Mouse (Mus musculus): ENCODE measurements around the gene Gkap1. TPM values are rescaled to one million over a fixed set of nuclear protein-coding genes. Genes with fewer than 3 reads are reported as not detected.

Gkap1 gene
- total and polyA plus RNA-seq, 2 experiments: 3.5 to 14.9 TPM

DNA sequence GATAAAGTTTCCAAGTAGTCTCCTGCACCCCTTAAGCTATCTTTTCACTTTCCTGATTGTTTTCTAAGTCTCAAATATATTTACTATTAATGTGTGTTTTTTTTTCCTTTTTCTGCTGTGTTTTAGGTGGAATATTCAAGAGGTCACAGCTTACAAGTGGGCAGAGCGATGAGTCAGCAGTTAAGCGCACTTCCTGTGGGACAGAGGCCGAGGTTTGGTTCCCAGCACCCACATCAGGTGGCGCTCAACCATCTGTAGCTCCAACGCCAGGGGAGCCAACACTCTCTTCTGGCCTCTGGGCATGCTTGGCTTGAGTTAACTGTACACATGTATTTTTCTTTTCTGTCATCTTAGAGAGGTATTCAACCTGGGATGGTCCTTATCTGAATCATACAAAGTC, 32.0 kb upstream of the Gkap1 start:
- Histone ChIP-seq H3K9ac (ENCODE audit: low read depth, low read length) (no peak overlapping the region), H3K4me3 (ENCODE audit: insufficient read depth, low read depth, low read length) (no peak overlapping the region), H3K27me3 (ENCODE audit: control insufficient read depth, insufficient read depth, low read length) (no peaks in the 10 kb centered on the region), H3K79me2 (ENCODE audit: control insufficient read depth, insufficient read depth, low read length) (no peaks in the 10 kb centered on the region), H3K36me3 (ENCODE audit: control insufficient read depth, insufficient read depth, low read length) (no peaks in the 10 kb centered on the region), H3K4me1 (ENCODE audit: control insufficient read depth, insufficient read depth, low read length) (no peaks in the 10 kb centered on the region), H3K27ac (replicated peaks; ENCODE audit: insufficient read depth, low read depth, low read length) (no peak overlapping the region)
- no peak for DNase-seq (ENCODE audit: extremely low read depth, low read depth, low spot score)
- TF ChIP-seq POLR2A (IDR thresholded peaks at IDR 0.05; ENCODE audit: extremely low read depth, insufficient read depth, low read length) (no peak), CTCF (IDR thresholded peaks at IDR 0.05; ENCODE audit: low read depth, low read length) (no peak)
- 95% methylated on average over 5 of the region's 5 CpGs for WGBS

DNA sequence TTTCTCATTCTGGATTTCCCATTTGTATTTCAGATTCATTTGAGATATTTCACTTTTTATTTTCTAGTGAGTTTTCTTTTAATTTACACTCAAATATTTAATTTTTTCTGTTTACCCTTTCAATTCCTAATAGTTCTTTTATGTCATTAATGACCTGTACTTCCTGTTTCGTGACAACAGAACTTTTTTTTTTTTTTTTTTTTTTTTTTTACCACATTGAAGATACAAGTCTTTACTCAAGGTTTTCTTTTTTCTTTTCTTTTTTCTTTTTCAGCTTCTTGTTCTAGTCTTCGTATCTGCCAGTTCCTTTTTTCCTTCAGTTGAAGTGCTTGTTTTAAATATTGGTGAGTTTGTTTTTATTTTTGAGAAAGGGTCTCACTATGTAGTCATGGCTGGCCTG, 29.7 kb upstream of the Gkap1 start:
- 84% methylated on average over 2 of the region's 2 CpGs for WGBS
- DNase-seq (ENCODE audit: extremely low read depth, low read depth, low spot score): no peak
- Histone ChIP-seq H3K9ac (ENCODE audit: low read depth, low read length) (no peak overlapping the region), H3K79me2 (ENCODE audit: control insufficient read depth, insufficient read depth, low read length) (no peaks in the 10 kb centered on the region), H3K27me3 (ENCODE audit: control insufficient read depth, insufficient read depth, low read length) (no peaks in the 10 kb centered on the region), H3K36me3 (ENCODE audit: control insufficient read depth, insufficient read depth, low read length) (no peaks in the 10 kb centered on the region), H3K27ac (replicated peaks; ENCODE audit: insufficient read depth, low read depth, low read length) (no peak overlapping the region), H3K4me1 (ENCODE audit: control insufficient read depth, insufficient read depth, low read length) (no peaks in the 10 kb centered on the region), H3K4me3 (ENCODE audit: insufficient read depth, low read depth, low read length) (no peak overlapping the region)
- TF ChIP-seq CTCF (IDR thresholded peaks at IDR 0.05; ENCODE audit: low read depth, low read length): no peak
- TF ChIP-seq POLR2A (IDR thresholded peaks at IDR 0.05; ENCODE audit: extremely low read depth, insufficient read depth, low read length): no peak

DNA sequence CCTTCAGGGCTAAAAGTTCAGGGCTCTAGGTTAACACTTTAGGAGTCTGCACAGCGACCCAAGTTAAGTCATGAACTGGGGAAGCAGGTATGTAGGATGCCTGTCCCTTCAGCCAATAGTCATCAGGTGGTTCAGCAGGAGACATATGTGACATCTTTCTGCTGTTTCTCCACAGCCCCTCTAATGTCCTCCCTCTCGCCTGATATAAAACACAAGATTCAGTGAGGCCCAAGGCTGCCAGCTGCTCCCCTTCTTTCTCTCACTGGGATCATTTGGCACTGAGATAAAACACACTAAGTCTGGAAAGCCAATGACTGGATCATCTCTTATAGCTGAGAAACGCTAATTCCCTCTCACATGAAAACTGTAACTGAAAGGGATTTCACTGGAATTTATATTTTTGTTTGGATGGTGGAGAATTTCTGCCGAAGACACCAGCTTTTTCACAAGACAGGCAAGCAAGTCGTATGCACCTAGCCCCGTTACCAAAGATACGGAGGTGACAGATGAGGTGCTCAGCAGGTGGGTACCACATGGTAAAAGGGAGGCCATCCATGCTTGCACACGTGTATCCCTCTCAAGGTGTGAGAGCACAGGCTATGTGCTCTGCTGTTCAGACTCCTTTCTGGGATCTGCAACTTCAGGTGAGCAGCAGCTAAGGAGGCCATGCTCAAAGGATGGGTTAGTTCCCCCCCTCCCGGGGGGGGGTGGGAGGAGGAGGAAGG, 27.1 kb upstream of the Gkap1 start:
- Histone ChIP-seq H3K36me3 (ENCODE audit: control insufficient read depth, insufficient read depth, low read length) (no peaks in the 10 kb centered on the region), H3K4me1 (ENCODE audit: control insufficient read depth, insufficient read depth, low read length) (no peaks in the 10 kb centered on the region), H3K27me3 (ENCODE audit: control insufficient read depth, insufficient read depth, low read length) (no peaks in the 10 kb centered on the region), H3K4me3 (ENCODE audit: insufficient read depth, low read depth, low read length) (no peak overlapping the region), H3K79me2 (ENCODE audit: control insufficient read depth, insufficient read depth, low read length) (no peaks in the 10 kb centered on the region), H3K9ac (ENCODE audit: low read depth, low read length) (no peak overlapping the region), H3K27ac (replicated peaks; ENCODE audit: insufficient read depth, low read depth, low read length) (no peak overlapping the region)
- WGBS: 85% methylated on average over 9 of the region's 9 CpGs
- no peak for TF ChIP-seq POLR2A (IDR thresholded peaks at IDR 0.05; ENCODE audit: extremely low read depth, insufficient read depth, low read length)
- TF ChIP-seq CTCF (IDR thresholded peaks at IDR 0.05; ENCODE audit: low read depth, low read length): no peak
- no peak for DNase-seq (ENCODE audit: extremely low read depth, low read depth, low spot score)

DNA sequence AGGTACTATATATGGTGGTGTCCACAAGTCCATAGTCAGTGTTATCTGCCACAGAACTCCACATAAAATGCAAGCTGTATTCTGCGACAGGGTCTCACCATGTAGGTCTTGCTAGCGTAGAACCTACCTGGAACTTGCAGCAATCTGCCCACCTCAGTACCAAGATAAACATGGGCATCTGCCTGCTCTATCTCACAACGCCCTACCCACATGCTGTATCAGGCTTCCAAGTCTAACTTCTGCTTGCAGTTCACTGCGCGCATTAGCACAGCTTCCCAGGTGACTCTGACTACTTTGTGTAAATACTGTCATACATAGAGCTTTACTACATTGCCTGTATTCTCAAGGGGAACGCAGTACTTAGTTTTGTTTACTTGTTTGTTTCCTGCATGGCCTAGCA, 26.5 kb upstream of the Gkap1 start:
- 90% methylated on average over 6 of the region's 6 CpGs for WGBS
- no peaks in the 10 kb centered on the region for H3K4me1 ChIP-seq (ENCODE audit: control insufficient read depth, insufficient read depth, low read length)
- H3K27ac ChIP-seq (replicated peaks; ENCODE audit: insufficient read depth, low read depth, low read length): no peak overlapping the region
- H3K27me3 ChIP-seq (ENCODE audit: control insufficient read depth, insufficient read depth, low read length): no peaks in the 10 kb centered on the region
- no peak for DNase-seq (ENCODE audit: extremely low read depth, low read depth, low spot score)
- no peak overlapping the region for H3K4me3 ChIP-seq (ENCODE audit: insufficient read depth, low read depth, low read length)
- H3K79me2 ChIP-seq (ENCODE audit: control insufficient read depth, insufficient read depth, low read length): no peaks in the 10 kb centered on the region
- H3K36me3 ChIP-seq (ENCODE audit: control insufficient read depth, insufficient read depth, low read length): no peaks in the 10 kb centered on the region
- H3K9ac ChIP-seq (ENCODE audit: low read depth, low read length): no peak overlapping the region
- TF ChIP-seq CTCF (IDR thresholded peaks at IDR 0.05; ENCODE audit: low read depth, low read length): no peak
- no peak for TF ChIP-seq POLR2A (IDR thresholded peaks at IDR 0.05; ENCODE audit: extremely low read depth, insufficient read depth, low read length)

DNA sequence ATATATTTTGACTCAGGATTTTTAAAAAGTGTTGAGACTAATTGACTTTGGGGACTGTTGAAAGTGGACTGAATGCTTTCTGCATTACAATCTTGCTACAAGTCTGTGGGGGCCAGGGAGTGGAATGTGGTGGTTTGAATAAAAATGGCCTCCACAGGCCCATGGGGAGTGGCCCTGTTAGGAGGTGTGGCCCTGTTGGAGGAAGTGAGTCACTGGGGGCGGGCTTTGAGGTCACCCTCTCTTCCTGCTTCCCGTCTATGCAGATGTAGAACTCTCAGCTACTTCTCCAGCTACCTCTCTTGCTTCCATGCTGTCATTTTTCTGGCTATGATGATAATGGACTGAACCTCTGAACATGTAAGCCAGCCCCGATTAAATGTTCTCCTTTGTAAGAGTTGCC, 23.3 kb upstream of the Gkap1 start:
- TF ChIP-seq POLR2A (IDR thresholded peaks at IDR 0.05; ENCODE audit: extremely low read depth, insufficient read depth, low read length): no peak
- no peak for TF ChIP-seq CTCF (IDR thresholded peaks at IDR 0.05; ENCODE audit: low read depth, low read length)
- Histone ChIP-seq H3K27ac (replicated peaks; ENCODE audit: insufficient read depth, low read depth, low read length) (no peak overlapping the region), H3K9ac (ENCODE audit: low read depth, low read length) (no peak overlapping the region), H3K4me3 (ENCODE audit: insufficient read depth, low read depth, low read length) (no peak overlapping the region), H3K4me1 (ENCODE audit: control insufficient read depth, insufficient read depth, low read length) (no peaks in the 10 kb centered on the region), H3K27me3 (ENCODE audit: control insufficient read depth, insufficient read depth, low read length) (no peaks in the 10 kb centered on the region), H3K36me3 (ENCODE audit: control insufficient read depth, insufficient read depth, low read length) (no peaks in the 10 kb centered on the region), H3K79me2 (ENCODE audit: control insufficient read depth, insufficient read depth, low read length) (no peaks in the 10 kb centered on the region)
- 88% methylated on average over 3 of the region's 3 CpGs for WGBS
- no peak for DNase-seq (ENCODE audit: extremely low read depth, low read depth, low spot score)

DNA sequence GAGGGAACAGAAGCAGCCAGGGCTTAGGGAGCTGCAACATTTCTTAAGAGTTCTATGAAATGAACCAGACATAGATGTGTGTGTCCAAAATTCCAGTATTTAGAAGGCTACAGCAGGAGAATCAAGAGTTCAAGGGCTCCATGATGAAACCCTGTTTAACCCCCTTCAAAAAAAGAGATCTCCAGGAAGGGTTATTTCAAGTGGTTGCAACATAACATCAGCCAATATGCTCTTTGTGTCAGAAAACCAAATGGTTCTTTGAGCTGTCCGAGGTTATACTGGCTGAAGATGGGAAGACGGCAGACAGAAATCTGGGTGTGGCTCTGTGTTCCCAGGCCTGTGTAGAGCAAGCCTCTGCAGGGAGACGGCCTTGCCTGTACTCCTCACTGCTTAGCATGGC, 20.1 kb upstream of the Gkap1 start:
- Histone ChIP-seq H3K79me2 (ENCODE audit: control insufficient read depth, insufficient read depth, low read length) (no peaks in the 10 kb centered on the region), H3K27ac (replicated peaks; ENCODE audit: insufficient read depth, low read depth, low read length) (no peak overlapping the region), H3K36me3 (ENCODE audit: control insufficient read depth, insufficient read depth, low read length) (no peaks in the 10 kb centered on the region), H3K4me1 (ENCODE audit: control insufficient read depth, insufficient read depth, low read length) (no peaks in the 10 kb centered on the region), H3K27me3 (ENCODE audit: control insufficient read depth, insufficient read depth, low read length) (no peaks in the 10 kb centered on the region), H3K4me3 (ENCODE audit: insufficient read depth, low read depth, low read length) (no peak overlapping the region), H3K9ac (ENCODE audit: low read depth, low read length) (no peak overlapping the region)
- DNase-seq (ENCODE audit: extremely low read depth, low read depth, low spot score): no peak
- 74% methylated on average over 3 of the region's 3 CpGs for WGBS
- TF ChIP-seq CTCF (IDR thresholded peaks at IDR 0.05; ENCODE audit: low read depth, low read length) (no peak), POLR2A (IDR thresholded peaks at IDR 0.05; ENCODE audit: extremely low read depth, insufficient read depth, low read length) (no peak)
